Mouse (Mus musculus) liver, embryonic 15.5 days (tissue): ENCODE results near the gene Kcna5. TPM values are rescaled to one million over a fixed set of nuclear protein-coding genes. Genes with fewer than 3 reads are reported as not detected.

Experiments
- ATAC-seq: fragments of 200-750 bp; cut with Nextera tagmentation; 2 replicates; pipeline ENCODE4 v1.8.0; 2017; ENCODE audit warnings: moderate number of reproducible peaks, mild to moderate bottlenecking, moderate library complexity; ENCODE audit not compliant: insufficient read depth
- H3K27ac ChIP-seq: fragments of 300-500 bp; sonication (generic); replicated peaks from 2 replicates; pipeline ENCODE4 v1.5.1; 2015; ENCODE audit warnings: mild to moderate bottlenecking, inconsistent platforms
- H3K27me3 ChIP-seq: fragments of 300-500 bp; sonication (generic); 2 replicates; pipeline ENCODE4 v1.6.1; 2015; ENCODE audit warnings: mild to moderate bottlenecking, inconsistent platforms
- H3K36me3 ChIP-seq: fragments of 300-500 bp; sonication (generic); replicated peaks from 2 replicates; pipeline ENCODE4 v1.6.1; 2015; ENCODE audit warnings: moderate library complexity, mild to moderate bottlenecking, inconsistent platforms
- H3K4me1 ChIP-seq: fragments of 300-500 bp; sonication (generic); replicated peaks from 2 replicates; pipeline ENCODE4 v1.6.1; 2015; ENCODE audit warnings: inconsistent platforms
- H3K4me2 ChIP-seq: fragments of 300-500 bp; sonication (generic); 2 replicates; pipeline ENCODE4 v1.6.1; 2015; ENCODE audit warnings: moderate library complexity, mild to moderate bottlenecking, inconsistent platforms
- H3K4me3 ChIP-seq: fragments of 300-500 bp; sonication (generic); replicated peaks from 2 replicates; pipeline ENCODE4 v1.5.1; 2015; ENCODE audit warnings: mild to moderate bottlenecking, inconsistent platforms
- H3K9ac ChIP-seq: fragments of 300-500 bp; sonication (generic); 2 replicates; pipeline ENCODE4 v1.6.1; 2015; ENCODE audit warnings: moderate library complexity, mild to moderate bottlenecking, inconsistent platforms
- H3K9me3 ChIP-seq: fragments of 300-500 bp; sonication (generic); replicated peaks from 2 replicates; pipeline ENCODE4 v1.6.1; 2016; ENCODE audit warnings: inconsistent platforms
- WGBS: fragments of 180-500 bp; shearing (Covaris S2); methylation state at CpG from one replicate; pipeline ENCODE4 v1.1.7; 2015; ENCODE audit warnings: mixed read lengths; ENCODE audit not compliant: insufficient replicate concordance; 5-methylcytosine and 5-hydroxymethylcytosine counted together
- polyA plus RNA-seq: library from polyadenylated mRNA; unstranded; fragments of >200 nt; fragmentation: Nextera tagmentation; extraction: Ambion mirVana; gene quantifications from 2 replicates; pipeline ENCODE4 v1.2.1, GENCODE M21; 2015

The Kcna5 gene
- polyA plus RNA-seq, 1 experiment from 2014 or later: 0.09 TPM

DNA sequence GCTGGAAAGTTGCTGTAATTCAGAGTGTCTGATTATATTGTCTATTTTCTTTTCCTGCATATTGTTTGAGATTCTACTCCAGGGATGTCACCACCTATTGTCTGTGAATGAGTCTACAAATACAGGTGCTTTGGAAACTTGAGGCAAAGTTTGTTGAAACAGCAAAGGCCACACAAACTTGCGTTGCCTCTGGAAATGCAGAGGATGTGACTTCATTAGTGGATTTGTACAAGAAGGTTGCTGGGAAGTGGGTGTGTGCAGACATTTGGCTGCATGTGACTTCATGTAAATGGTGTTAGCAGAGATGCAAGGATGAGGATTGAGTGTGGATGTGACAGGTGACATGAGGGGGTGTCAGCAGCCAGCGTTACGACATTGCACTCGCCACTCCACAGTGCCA lies 1.7 kb upstream of the Kcna5 start:
- no peak overlapping the region for H3K9ac ChIP-seq
- whole genome bisulfite sequencing: 44% methylated on average over 4 of the region's 4 CpGs
- no peak overlapping the region for H3K4me3 ChIP-seq
- no peak for ATAC-seq
- no peak overlapping the region for H3K4me2 ChIP-seq
- peaks cover 24% of the 10 kb centered on the region for H3K27me3 ChIP-seq
- H3K4me1 ChIP-seq: no peaks in the 10 kb centered on the region
- H3K9me3 ChIP-seq: no peaks in the 10 kb centered on the region
- no peaks in the 10 kb centered on the region for H3K36me3 ChIP-seq
- no peak overlapping the region for H3K27ac ChIP-seq

DNA sequence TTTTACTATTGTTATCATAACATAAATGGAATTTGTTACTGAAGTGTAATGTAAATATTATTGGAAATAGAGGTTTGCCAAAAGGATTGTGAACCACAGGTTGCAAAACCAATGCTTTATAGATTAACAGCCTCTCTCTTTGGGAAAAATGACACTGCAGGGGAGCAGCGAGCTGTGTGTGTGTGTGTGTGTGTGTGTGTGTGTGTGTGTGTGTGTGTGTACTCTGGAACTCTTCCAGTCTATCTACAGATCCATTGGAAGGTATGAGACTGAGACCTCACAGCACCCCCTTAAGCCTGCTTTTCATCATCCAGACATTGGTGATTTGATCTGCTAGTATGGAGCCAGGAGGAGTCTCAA lies 679 bp upstream of the Kcna5 start:
- ATAC-seq: no peak
- no peaks in the 10 kb centered on the region for H3K9me3 ChIP-seq
- H3K36me3 ChIP-seq: no peaks in the 10 kb centered on the region
- H3K4me1 ChIP-seq: no peaks in the 10 kb centered on the region
- no peak overlapping the region for H3K4me3 ChIP-seq
- no peak overlapping the region for H3K4me2 ChIP-seq
- WGBS: 31% methylated on average over 1 of the region's 1 CpGs
- H3K27ac ChIP-seq: no peak overlapping the region
- H3K27me3 ChIP-seq: peaks cover 24% of the 10 kb centered on the region
- H3K9ac ChIP-seq: no peak overlapping the region

GRCm38 (mm10) chr6:126534531-126535207 lies 543 bp downstream of the Kcna5 start:
- Histone ChIP-seq H3K36me3 (no peaks in the 10 kb centered on the region), H3K27ac (no peak overlapping the region), H3K4me1 (no peaks in the 10 kb centered on the region), H3K27me3 (peaks cover 24% of the 10 kb centered on the region), H3K9me3 (no peaks in the 10 kb centered on the region), H3K9ac (no peak overlapping the region), H3K4me2 (no peak overlapping the region), H3K4me3 (no peak overlapping the region)
- 9% methylated on average over 31 of the region's 31 CpGs for WGBS
- ATAC-seq: no peak

- ATAC-seq: no peak
- no peak overlapping the region for H3K27ac ChIP-seq
- H3K4me2 ChIP-seq: no peak overlapping the region
- WGBS: 68% methylated on average over 4 of the region's 4 CpGs
- H3K9me3 ChIP-seq: no peaks in the 10 kb centered on the region
- no peak overlapping the region for H3K9ac ChIP-seq
- no peaks in the 10 kb centered on the region for H3K36me3 ChIP-seq
- H3K4me3 ChIP-seq: no peak overlapping the region
- peaks cover 24% of the 10 kb centered on the region for H3K27me3 ChIP-seq
- H3K4me1 ChIP-seq: no peaks in the 10 kb centered on the region
These were observed 3.9 kb downstream of the Kcna5 start for GRCm38 (mm10) chr6:126531306-126531705.

DNA sequence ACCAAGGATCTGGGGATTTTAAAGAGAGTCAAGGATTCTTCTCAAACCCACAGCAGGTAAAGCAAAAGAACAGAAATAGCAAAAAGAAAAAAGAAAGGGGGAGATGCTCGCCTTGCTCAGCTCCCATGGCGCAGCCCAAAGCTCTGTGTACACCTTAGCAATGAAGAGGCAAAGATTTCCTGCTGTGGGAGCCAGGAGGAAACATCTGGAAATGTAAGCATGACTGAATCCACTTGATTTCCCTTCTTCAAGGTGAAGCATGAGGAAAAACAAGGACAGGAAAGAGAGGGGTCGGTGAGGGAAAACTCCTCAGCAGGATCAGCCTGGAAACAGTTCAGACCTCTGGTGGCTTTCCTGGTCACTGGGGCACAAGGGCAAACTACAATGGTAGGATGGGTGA lies 5.2 kb downstream of the Kcna5 start:
- H3K4me1 ChIP-seq: no peaks in the 10 kb centered on the region
- H3K9ac ChIP-seq: no peak overlapping the region
- no peak overlapping the region for H3K4me2 ChIP-seq
- H3K36me3 ChIP-seq: no peaks in the 10 kb centered on the region
- peaks cover 19% of the 10 kb centered on the region for H3K27me3 ChIP-seq
- 42% methylated on average over 3 of the region's 3 CpGs for WGBS
- ATAC-seq: no peak
- H3K27ac ChIP-seq: no peak overlapping the region
- H3K9me3 ChIP-seq: no peaks in the 10 kb centered on the region
- no peak overlapping the region for H3K4me3 ChIP-seq

DNA sequence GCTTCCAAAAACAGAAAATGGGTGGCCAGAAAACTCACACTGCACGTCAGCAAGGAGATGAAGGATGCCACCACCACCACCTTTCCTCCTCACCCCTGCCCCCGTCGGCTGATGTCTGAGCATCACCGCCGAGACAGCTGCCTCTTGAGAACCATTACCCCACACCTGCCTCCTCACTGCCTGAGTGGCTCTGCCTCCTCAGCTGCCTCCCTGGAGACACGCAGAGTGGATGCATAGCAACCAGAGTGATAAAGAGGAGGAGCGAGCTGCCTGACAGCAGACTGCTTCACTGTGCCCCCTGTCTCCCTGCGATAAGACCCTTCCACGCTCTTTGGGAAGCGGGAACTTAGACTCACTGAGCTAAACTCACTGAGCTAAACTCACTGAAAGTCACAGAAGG lies 20.5 kb downstream of the Kcna5 start:
- Histone ChIP-seq H3K27ac (no peak overlapping the region), H3K9me3 (no peaks in the 10 kb centered on the region), H3K4me1 (no peaks in the 10 kb centered on the region), H3K36me3 (no peaks in the 10 kb centered on the region), H3K9ac (no peak overlapping the region), H3K4me3 (no peak overlapping the region), H3K27me3 (no peaks in the 10 kb centered on the region), H3K4me2 (no peak overlapping the region)
- ATAC-seq: no peak
- WGBS: 47% methylated on average over 10 of the region's 10 CpGs

- WGBS: 50% methylated on average over 3 of the region's 3 CpGs
- no peak overlapping the region for H3K4me2 ChIP-seq
- H3K4me3 ChIP-seq: no peak overlapping the region
- ATAC-seq: no peak
- no peak overlapping the region for H3K27ac ChIP-seq
- H3K4me1 ChIP-seq: no peaks in the 10 kb centered on the region
- H3K27me3 ChIP-seq: no peaks in the 10 kb centered on the region
- no peaks in the 10 kb centered on the region for H3K9me3 ChIP-seq
- H3K36me3 ChIP-seq: no peaks in the 10 kb centered on the region
- H3K9ac ChIP-seq: no peak overlapping the region
These were observed 21.4 kb downstream of the Kcna5 start for GRCm38 (mm10) chr6:126513714-126514248.

GRCm38 (mm10) chr6:126513154-126513553 lies 22.1 kb downstream of the Kcna5 start:
- no peaks in the 10 kb centered on the region for H3K4me1 ChIP-seq
- ATAC-seq: no peak
- 66% methylated on average over 3 of the region's 3 CpGs for WGBS
- no peak overlapping the region for H3K4me2 ChIP-seq
- H3K27ac ChIP-seq: no peak overlapping the region
- H3K36me3 ChIP-seq: no peaks in the 10 kb centered on the region
- H3K27me3 ChIP-seq: no peaks in the 10 kb centered on the region
- no peaks in the 10 kb centered on the region for H3K9me3 ChIP-seq
- no peak overlapping the region for H3K4me3 ChIP-seq
- H3K9ac ChIP-seq: no peak overlapping the region

- no peaks in the 10 kb centered on the region for H3K9me3 ChIP-seq
- no peaks in the 10 kb centered on the region for H3K4me1 ChIP-seq
- no peak overlapping the region for H3K27ac ChIP-seq
- H3K36me3 ChIP-seq: no peaks in the 10 kb centered on the region
- no peak overlapping the region for H3K9ac ChIP-seq
- H3K4me2 ChIP-seq: no peak overlapping the region
- H3K4me3 ChIP-seq: no peak overlapping the region
- no peak for ATAC-seq
- H3K27me3 ChIP-seq: no peaks in the 10 kb centered on the region
- 57% methylated on average over 6 of the region's 6 CpGs for WGBS
These were observed 26.5 kb downstream of the Kcna5 start for GRCm38 (mm10) chr6:126508671-126509070.

GRCm38 (mm10) chr6:126503920-126504319 lies 31.3 kb downstream of the Kcna5 start:
- ATAC-seq: no peak
- Histone ChIP-seq H3K27me3 (no peaks in the 10 kb centered on the region), H3K9me3 (no peaks in the 10 kb centered on the region), H3K36me3 (no peaks in the 10 kb centered on the region), H3K4me3 (no peak overlapping the region), H3K27ac (no peak overlapping the region), H3K9ac (no peak overlapping the region), H3K4me1 (no peaks in the 10 kb centered on the region), H3K4me2 (no peak overlapping the region)
- WGBS: 66% methylated on average over 8 of the region's 8 CpGs

GRCm38 (mm10) chr6:126502691-126503301 lies 32.4 kb downstream of the Kcna5 start:
- Histone ChIP-seq H3K27ac (no peak overlapping the region), H3K27me3 (no peaks in the 10 kb centered on the region), H3K36me3 (no peaks in the 10 kb centered on the region), H3K4me3 (no peak overlapping the region), H3K4me1 (no peaks in the 10 kb centered on the region), H3K9me3 (no peaks in the 10 kb centered on the region), H3K4me2 (no peak overlapping the region), H3K9ac (no peak overlapping the region)
- ATAC-seq: no peak
- 51% methylated on average over 9 of the region's 9 CpGs for WGBS

- H3K9ac ChIP-seq: no peak overlapping the region
- no peaks in the 10 kb centered on the region for H3K27me3 ChIP-seq
- no peak overlapping the region for H3K4me2 ChIP-seq
- no peaks in the 10 kb centered on the region for H3K4me1 ChIP-seq
- no peak overlapping the region for H3K4me3 ChIP-seq
- H3K27ac ChIP-seq: no peak overlapping the region
- no peak for ATAC-seq
- WGBS: 69% methylated on average over 6 of the region's 6 CpGs
- no peaks in the 10 kb centered on the region for H3K36me3 ChIP-seq
- no peaks in the 10 kb centered on the region for H3K9me3 ChIP-seq
These were observed 34.2 kb downstream of the Kcna5 start for GRCm38 (mm10) chr6:126500985-126501384.
